Mouse (Mus musculus) layer of hippocampus, postnatal 10 days (tissue): ENCODE data around the gene Sertad2. TPM values are rescaled to one million over a fixed set of nuclear protein-coding genes. Genes with fewer than 3 reads are reported as not detected.
A peak's percentile ranks its signal among the peaks of the same experiment; 100 is the strongest.

Experiments
- DNase-seq, 2 experiments: peaks; one replicate each; pipeline ENCODE4 v3.0.0; 2021; ENCODE audit warnings: low spot score in 2 of 2
- total RNA-seq, 2 experiments: library from RNA; stranded (reverse); gene quantifications; 2 replicates each; pipeline ENCODE4 v1.2.3; 2021

The Sertad2 gene
- total RNA-seq, 2 experiments from 2014 or later, result 21.4 to 24.8 TPM

GRCm38 (mm10) chr11:20544801-20545515, 1.9 kb downstream of the Sertad2 start:
- DNase-seq, result no peak

GRCm38 (mm10) chr11:20549481-20549880, 6.4 kb downstream of the Sertad2 start:
- DNase-seq, result no peak

DNA sequence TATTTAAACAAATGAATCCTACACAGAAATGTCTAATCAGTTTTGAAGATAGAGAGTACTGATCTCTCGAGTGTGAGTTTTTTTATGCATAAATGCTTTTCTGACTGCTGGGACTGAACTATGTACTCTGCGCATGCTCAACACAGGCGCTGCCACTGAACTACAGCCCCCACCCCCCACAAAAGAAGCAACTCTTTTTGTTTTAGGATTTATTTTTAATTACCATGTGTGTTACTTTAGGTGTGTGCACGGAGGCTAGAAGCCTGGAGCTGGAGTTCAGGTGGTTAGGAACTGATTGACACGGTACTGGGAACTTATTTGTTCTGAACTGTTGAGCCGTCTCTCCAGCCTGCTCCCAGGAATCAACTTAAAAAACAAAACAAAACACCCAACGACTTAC, 7.1 kb downstream of the Sertad2 start:
- DNase-seq, result no peak

DNA sequence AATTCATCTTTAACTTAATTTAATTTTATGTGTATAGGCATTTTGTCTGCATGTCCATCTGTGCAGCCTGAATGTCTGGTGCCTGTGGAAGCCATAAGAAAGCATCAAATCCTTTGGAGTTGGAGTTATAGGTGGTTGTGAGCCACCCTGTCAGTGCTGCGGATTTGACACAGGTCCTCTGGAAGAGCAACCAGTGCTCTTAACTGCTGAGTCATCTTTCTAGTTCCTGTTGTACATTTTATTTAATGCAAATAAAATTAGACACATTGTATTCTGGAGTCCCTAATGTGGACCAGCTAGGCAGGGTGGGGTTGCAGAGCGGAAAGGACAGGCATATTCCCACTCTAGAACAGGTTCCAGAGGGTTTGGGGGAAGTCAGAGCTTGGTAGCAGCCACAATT, 9.0 kb downstream of the Sertad2 start:
- no peak for DNase-seq

- no peak for DNase-seq
These were observed 10.0 kb downstream of the Sertad2 start for GRCm38 (mm10) chr11:20552758-20553673.

DNA sequence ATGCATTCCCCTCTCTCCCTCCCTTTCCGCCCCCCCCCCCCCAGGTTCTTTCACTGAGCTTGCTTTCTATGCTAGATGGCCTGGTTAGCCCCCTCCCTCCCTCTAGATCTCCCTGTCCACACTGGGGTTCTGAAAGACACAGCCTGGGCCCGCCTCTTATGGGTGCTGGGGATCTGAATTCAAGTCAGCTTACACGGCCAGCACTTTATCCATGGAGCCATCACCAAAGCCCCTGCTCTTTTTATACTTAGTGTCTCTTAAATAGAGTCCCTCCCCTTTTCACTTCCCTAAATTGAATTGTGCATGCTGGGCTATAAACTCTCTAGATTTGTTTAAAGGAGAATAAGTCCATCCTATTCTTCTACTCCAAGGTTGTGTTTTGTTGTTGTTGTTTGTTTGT, 12.6 kb downstream of the Sertad2 start:
- DNase-seq, result no peak

GRCm38 (mm10) chr11:20556163-20556911, 13.3 kb downstream of the Sertad2 start:
- DNase-seq, result no peak

DNA sequence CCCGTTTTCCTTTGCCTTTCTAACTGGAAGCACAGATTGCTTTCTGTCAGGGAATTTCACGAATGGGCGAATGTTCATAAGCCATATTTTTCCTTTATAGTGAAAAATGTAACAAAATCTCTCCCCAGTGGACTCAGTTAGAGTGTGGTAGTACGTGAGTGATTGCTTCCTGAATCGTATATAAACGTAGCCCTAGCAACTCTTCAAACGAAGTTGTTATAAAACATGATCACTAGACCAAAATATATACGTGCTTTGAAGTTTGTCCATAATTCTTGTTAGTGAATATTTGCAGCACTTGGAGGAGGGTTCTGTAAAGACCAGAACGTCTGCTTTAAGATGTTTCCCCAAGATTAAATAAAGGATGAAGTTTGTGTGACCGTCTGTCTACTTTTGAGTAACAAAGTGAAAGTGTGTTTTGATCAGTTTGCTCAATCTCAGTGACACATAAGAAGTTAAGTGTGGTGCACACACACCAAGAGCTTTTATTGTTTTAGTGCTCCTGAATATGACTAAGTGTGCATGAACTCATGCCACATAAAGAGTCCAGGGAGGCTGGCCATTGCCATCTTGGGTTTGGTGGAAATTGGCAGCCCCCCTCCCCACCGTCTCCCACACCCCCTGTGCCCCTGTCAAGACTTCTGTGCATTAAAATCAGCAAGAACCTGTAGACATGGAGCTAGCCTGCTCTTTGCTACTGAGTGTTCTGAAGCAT, 16.3 kb downstream of the Sertad2 start:
- no peak for DNase-seq

DNA sequence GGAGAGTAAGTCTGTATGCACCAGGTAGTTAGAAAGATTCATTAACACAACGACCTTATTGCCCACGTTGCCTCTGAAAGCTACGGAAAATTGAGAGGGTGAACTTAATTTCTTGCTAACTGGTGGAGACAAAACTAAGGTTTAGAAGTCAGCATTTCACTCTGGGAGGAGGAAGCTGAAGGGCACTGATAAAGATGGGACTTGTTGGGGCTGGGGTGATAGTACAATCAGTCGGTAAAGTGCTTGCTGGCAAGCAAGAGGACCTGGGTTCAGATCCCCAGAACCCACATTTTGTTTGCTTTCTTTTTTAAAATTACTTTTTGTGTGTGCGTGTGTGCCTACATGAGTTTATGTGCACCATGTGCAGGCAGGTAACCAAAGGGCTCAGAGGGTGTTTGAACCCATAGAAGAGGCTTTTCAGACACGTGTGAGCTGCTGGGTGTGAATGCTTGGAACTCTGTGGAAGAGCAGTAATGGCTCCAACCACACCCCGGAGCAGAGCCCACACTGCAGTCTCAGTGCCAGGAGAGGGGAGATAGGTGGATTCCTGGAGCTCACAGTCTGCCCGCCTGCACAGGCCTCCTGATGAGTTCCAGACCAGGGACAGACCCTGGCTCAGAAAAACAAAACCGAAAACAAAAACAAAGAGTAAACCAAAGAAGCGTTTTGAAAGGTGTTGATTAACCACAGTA, 17.0 kb downstream of the Sertad2 start:
- DNase-seq, result no peak

- DNase-seq, result peak; percentile 13 to 42
These were observed 18.4 kb downstream of the Sertad2 start for GRCm38 (mm10) chr11:20561323-20562002.

- DNase-seq, result no peak
These were observed 22.0 kb downstream of the Sertad2 start for GRCm38 (mm10) chr11:20565057-20565456.

DNA sequence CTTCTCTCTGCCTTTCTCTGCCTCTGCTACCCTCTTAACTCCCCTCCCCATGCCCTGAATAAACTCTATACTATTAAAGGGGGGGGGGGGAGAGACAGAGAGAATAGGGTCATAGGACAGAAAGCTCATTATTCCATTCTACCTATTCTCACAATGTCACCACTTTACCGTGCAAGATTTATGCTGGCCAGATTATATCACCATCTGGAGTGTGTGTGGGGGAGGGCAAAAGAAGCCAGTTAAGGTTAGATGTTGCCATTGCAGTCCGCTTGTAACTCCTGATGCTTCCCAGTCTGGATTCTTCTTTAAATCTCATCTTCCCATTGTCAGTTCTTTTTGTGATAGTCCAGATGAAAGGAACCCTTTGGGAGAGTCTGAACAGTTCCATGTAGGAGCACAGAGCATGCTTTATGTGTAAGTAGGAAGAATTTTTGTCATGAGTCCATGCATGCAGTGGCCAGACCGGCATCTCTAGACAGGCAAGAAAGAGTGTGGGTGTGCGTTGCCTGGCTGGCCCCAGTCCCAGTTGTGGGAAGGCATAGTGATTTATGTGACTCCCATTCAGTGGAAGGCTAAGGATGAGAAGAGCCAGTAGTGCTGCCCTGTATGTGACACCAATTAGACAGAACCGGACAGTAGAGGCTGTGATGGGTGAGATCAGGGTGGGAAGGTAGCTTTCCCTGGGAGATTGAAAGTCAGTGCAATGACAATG, 28.8 kb downstream of the Sertad2 start:
- peak in 1 of 2 experiments; percentile 30 for DNase-seq

DNA sequence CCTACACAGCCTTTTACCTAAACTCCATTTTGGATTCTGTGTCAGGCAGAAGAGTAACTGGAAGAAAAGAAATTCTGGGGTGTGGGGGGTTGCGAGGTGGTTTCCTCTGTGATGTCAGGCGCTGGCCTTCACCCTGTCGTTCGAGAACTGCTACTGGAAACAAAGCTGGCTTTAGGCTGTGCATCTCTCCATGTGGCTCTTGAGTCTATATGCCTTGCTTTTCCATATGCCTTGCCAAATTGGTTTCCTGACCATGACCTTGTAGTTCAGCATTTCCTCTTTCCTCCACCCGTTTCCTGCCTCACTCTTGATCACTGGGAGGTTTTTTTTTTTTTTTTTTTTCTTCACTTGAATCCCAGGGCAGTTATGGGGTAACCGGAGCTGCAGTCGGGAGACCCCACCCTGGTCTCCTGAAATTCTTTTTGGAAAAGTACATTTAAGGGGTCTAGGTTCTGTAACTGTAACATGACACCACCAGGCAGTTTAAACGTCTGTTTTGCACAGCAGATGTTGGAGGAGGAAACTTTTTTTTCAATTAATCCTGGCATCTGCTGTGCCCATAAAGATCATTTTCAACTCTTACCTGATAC, 33.1 kb downstream of the Sertad2 start:
- DNase-seq, result no peak

DNA sequence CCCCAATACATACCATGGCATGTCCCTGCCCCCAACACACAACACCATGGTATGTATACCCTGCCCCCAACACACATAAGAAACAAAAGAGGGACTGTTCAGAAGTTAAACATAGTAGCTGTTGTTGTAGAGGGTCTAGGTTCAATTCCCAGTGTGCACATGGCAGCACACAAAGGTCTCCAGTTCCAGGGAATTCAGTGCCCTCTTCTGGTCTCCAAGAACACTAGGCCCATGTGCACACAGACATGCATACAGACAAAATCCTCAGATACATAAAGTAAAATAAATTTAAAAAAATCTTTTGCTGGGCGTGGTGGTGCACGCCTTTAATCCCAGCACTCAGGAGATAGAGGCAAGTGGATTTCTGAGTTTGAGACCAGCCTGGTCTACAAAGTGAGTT, 39.7 kb downstream of the Sertad2 start:
- DNase-seq, result no peak

GRCm38 (mm10) chr11:20585297-20585696, 42.2 kb downstream of the Sertad2 start:
- no peak for DNase-seq

GRCm38 (mm10) chr11:20586180-20586579, 43.1 kb downstream of the Sertad2 start:
- no peak for DNase-seq

DNA sequence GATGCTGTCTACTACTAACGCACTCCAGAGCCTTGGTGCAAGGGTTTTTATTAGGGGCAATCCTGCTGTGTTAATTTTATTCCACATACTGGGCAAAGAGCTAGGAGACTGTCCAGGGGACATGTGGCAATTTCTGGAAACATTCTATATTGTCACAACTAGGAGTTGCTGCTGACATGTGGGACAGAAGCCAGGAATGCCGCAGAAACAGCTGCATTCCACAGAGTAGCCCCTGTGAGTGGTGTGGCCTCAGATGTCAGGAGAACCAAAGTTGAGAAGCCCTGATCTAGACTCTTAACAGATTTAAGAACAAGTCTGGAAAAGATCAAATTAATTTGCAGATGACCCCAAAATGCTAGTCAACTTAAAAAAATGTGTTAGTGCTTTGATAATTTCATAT, 46.3 kb downstream of the Sertad2 start:
- no peak for DNase-seq

GRCm38 (mm10) chr11:20592010-20592409, 49.0 kb downstream of the Sertad2 start:
- no peak for DNase-seq
